Mouse (Mus musculus): ENCODE data around the gene Lck. TPM values are rescaled to one million over a fixed set of nuclear protein-coding genes. Genes with fewer than 3 reads are reported as not detected.

Gene Lck
- polyA plus RNA-seq, 1 experiment from 2014 or later, result 5.1 TPM

- Histone ChIP-seq H3K4me2 (no peak overlapping the region), H3K9ac (no peak overlapping the region), H3K27me3 (replicated peaks) (peaks cover 59% of the 10 kb centered on the region), H3K27ac (no peak overlapping the region), H3K9me3 (replicated peaks) (no peaks in the 10 kb centered on the region), H3K4me3 (no peak overlapping the region), H3K36me3 (peaks cover 18% of the 10 kb centered on the region), H3K4me1 (peaks cover 42% of the 10 kb centered on the region)
- no peak for ATAC-seq
- 58% methylated on average over 6 of the region's 6 CpGs for WGBS (ENCODE audit: insufficient replicate concordance)
Measured at GRCm38 (mm10) chr4:129511413-129512096, 61.9 kb downstream of the Lck start.

GRCm38 (mm10) chr4:129510723-129511412 is 62.6 kb downstream of the Lck start:
- Histone ChIP-seq H3K4me2 (no peak overlapping the region), H3K36me3 (peaks cover 11% of the 10 kb centered on the region; the same call in 1 of the 2 replicates), H3K9ac (no peak overlapping the region), H3K4me1 (peaks cover 42% of the 10 kb centered on the region), H3K27ac (no peak overlapping the region), H3K27me3 (replicated peaks) (peaks cover 61% of the 10 kb centered on the region), H3K4me3 (no peak overlapping the region), H3K9me3 (replicated peaks) (no peaks in the 10 kb centered on the region)
- no peak for ATAC-seq
- 67% methylated on average over 6 of the region's 6 CpGs for WGBS (ENCODE audit: insufficient replicate concordance)

GRCm38 (mm10) chr4:129509650-129510049 is 63.8 kb downstream of the Lck start:
- Histone ChIP-seq H3K27ac (no peak overlapping the region), H3K4me1 (peaks cover 34% of the 10 kb centered on the region), H3K4me3 (no peak overlapping the region), H3K27me3 (replicated peaks) (peaks cover 64% of the 10 kb centered on the region), H3K4me2 (no peak overlapping the region), H3K9me3 (replicated peaks) (no peaks in the 10 kb centered on the region), H3K9ac (no peak overlapping the region), H3K36me3 (no peaks in the 10 kb centered on the region)
- no peak for ATAC-seq
- WGBS (ENCODE audit: insufficient replicate concordance), result 47% methylated on average over 3 of the region's 3 CpGs

- Histone ChIP-seq H3K27ac (no peak overlapping the region), H3K4me1 (peaks cover 34% of the 10 kb centered on the region), H3K36me3 (no peaks in the 10 kb centered on the region), H3K9ac (no peak overlapping the region), H3K27me3 (replicated peaks) (peaks cover 60% of the 10 kb centered on the region), H3K4me3 (no peak overlapping the region), H3K4me2 (no peak overlapping the region), H3K9me3 (replicated peaks) (no peaks in the 10 kb centered on the region)
- ATAC-seq, result no peak
- 57% methylated on average over 15 of the region's 15 CpGs for WGBS (ENCODE audit: insufficient replicate concordance)
Measured at GRCm38 (mm10) chr4:129508834-129509600, 64.4 kb downstream of the Lck start.

DNA sequence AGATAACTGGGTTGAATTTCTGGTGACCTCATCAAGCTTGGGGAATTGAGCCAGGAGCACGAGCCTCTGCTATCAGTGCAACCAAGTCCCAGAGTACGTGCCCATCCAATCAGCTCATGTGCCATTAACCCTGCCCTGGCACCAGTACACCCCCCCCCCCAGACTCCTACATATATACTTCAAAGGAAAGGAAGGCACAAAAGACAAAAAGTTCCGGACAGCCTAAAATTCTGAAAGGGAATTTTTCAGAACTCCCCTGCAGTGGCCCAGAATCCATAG is 65.3 kb downstream of the Lck start:
- no peak for ATAC-seq
- no peak overlapping the region for H3K4me3 ChIP-seq
- H3K4me2 ChIP-seq, result no peak overlapping the region
- H3K4me1 ChIP-seq, result peaks cover 32% of the 10 kb centered on the region
- H3K27me3 ChIP-seq (replicated peaks), result peaks cover 57% of the 10 kb centered on the region
- no peak overlapping the region for H3K27ac ChIP-seq
- H3K9me3 ChIP-seq (replicated peaks), result no peaks in the 10 kb centered on the region
- no peak overlapping the region for H3K9ac ChIP-seq
- WGBS (ENCODE audit: insufficient replicate concordance), result 45% methylated on average over 3 of the region's 3 CpGs
- no peaks in the 10 kb centered on the region for H3K36me3 ChIP-seq

DNA sequence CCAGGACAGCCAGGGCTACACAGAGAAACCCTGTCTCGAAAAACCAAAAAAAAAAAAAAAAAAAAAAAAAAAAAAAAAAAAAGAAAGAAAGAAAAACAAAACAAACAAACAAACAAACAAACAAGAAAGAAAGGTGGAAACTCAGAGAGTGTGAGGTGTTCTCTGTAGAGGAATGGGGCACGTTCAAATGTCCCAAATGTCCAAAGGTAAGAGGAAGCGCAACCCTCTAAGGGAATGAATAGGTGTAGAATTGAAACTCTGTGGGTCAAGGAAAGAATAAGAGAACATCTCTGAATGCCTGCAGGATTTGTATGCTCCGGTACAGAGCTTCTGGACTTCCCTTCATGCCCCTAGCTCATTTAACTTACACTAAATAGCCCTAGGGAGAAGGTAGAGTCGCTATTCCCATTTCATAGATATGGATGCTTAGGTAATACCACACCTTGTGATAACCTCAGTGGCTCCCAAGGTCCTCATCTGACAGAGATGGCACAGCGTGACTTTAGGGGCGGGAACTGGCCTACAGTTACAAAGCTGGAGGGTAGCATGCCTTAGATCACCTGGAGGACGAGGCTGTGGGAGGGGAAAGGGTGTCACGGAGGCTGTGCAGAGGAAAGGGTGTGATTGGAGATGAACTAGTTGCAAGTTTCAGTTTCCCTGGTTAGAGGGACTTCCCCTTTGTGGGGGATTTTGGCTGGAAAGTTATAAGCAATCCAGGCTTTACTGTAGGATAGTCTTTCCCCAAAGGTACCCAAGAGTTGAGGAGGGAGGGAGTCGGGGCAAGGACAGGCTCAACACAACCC is 65.8 kb downstream of the Lck start:
- H3K9me3 ChIP-seq (replicated peaks), result no peaks in the 10 kb centered on the region
- 45% methylated on average over 9 of the region's 10 CpGs for WGBS (ENCODE audit: insufficient replicate concordance)
- no peak overlapping the region for H3K27ac ChIP-seq
- H3K4me2 ChIP-seq, result no peak overlapping the region
- H3K27me3 ChIP-seq (replicated peaks), result peaks cover 53% of the 10 kb centered on the region
- no peak for ATAC-seq
- H3K9ac ChIP-seq, result no peak overlapping the region
- peaks cover 32% of the 10 kb centered on the region for H3K4me1 ChIP-seq
- no peak overlapping the region for H3K4me3 ChIP-seq
- no peaks in the 10 kb centered on the region for H3K36me3 ChIP-seq

DNA sequence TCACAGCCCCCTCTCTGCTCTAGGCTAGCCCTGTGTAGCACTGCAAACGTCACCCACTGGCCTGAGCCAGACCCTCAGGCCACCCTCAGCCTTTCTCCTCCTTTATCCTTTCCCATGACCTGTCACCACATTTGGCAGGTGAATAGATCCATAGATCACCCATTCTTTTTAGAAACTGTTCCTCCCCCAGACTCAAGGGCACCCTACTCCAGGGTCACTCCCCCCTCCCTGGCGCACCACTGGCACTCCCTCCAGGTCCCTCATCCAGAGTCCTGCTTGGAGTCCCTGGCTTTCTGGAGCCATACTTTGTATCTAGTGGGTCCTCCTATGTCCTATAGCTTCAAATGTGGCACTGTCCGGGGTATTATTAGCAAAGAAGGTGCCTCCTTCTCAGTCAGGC is 67.9 kb downstream of the Lck start:
- H3K4me3 ChIP-seq, result no peak overlapping the region
- ATAC-seq, result no peak
- no peaks in the 10 kb centered on the region for H3K36me3 ChIP-seq
- H3K9ac ChIP-seq, result no peak overlapping the region
- peaks cover 32% of the 10 kb centered on the region for H3K27me3 ChIP-seq (replicated peaks)
- WGBS (ENCODE audit: insufficient replicate concordance), result 73% methylated on average over 3 of the region's 3 CpGs
- no peaks in the 10 kb centered on the region for H3K9me3 ChIP-seq (replicated peaks)
- peaks cover 50% of the 10 kb centered on the region for H3K4me1 ChIP-seq
- no peak overlapping the region for H3K27ac ChIP-seq
- H3K4me2 ChIP-seq, result no peak overlapping the region

DNA sequence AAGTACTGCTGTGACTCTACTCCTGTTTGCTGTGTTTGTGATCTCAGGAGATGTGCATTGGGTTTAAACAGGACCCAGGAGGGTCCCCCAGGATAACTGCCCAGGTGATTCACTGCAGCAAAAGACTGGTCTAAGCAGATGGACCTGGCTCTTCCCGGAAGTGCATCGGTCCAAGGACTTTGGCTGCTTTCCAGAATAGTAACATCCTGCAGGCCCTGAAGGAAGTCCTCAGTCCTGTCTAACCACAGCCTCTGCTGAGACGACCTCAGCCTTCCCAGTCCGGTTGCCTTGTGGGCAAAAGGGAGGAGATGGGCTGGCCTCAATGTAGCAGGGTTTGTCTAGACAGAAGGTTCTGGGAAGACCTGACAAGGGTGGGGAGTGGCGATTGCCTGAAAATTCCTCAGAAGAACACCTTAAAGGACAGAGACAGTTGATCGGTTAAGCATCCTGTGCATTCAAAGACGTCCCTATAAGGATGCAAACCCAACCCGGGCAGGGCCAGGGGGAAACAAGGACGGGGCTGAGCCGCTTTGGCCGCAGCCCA is 70.5 kb downstream of the Lck start:
- Histone ChIP-seq H3K27ac (no peak overlapping the region), H3K9ac (no peak overlapping the region), H3K9me3 (replicated peaks) (no peaks in the 10 kb centered on the region), H3K4me3 (no peak overlapping the region), H3K4me2 (no peak overlapping the region), H3K36me3 (no peaks in the 10 kb centered on the region), H3K27me3 (replicated peaks) (peaks cover 21% of the 10 kb centered on the region), H3K4me1 (peaks cover 62% of the 10 kb centered on the region)
- WGBS (ENCODE audit: insufficient replicate concordance), result 42% methylated on average over 11 of the region's 11 CpGs
- no peak for ATAC-seq

DNA sequence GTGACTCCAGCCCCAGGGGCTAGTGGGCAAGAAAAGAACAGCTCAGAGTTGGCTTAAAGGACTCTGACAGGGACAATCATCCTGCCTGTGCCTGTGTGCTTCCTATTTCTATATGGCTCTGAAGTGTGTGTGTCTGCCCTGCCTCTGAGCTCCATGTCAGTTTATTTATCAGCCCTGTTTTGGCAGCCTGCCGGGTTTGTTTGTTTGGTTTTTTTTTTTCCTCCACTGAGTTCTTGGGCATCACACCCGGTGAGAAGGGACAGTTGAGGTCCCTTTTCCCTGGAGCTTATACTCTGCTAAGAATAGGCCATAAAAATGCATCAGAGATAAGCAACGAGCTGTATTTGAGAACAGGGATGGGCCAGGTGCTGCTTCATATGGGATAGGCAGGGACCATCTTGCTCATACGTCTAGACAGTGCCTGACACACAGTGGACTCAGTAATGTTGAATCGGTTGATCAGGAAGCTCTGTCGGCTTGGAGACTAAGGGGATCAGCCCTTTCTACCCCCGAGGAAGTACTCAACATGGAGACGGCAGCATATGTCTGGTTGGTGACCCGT is 71.0 kb downstream of the Lck start:
- Histone ChIP-seq H3K4me3 (no peak overlapping the region), H3K4me2 (no peak overlapping the region), H3K9ac (no peak overlapping the region), H3K36me3 (no peaks in the 10 kb centered on the region), H3K27me3 (replicated peaks) (peaks cover 24% of the 10 kb centered on the region), H3K27ac (no peak overlapping the region), H3K9me3 (replicated peaks) (no peaks in the 10 kb centered on the region), H3K4me1 (peaks cover 61% of the 10 kb centered on the region)
- 33% methylated on average over 9 of the region's 9 CpGs for WGBS (ENCODE audit: insufficient replicate concordance)
- no peak for ATAC-seq

- 2% methylated on average over 46 of the region's 49 CpGs for WGBS (ENCODE audit: insufficient replicate concordance)
- Histone ChIP-seq H3K36me3 (no peaks in the 10 kb centered on the region), H3K9ac (peak overlapping the region; percentile 69), H3K27ac (peak overlapping the region; percentile 82), H3K4me3 (peak overlapping the region; percentile 61), H3K4me2 (peak overlapping the region; percentile 97), H3K4me1 (peaks cover 75% of the 10 kb centered on the region), H3K9me3 (replicated peaks) (no peaks in the 10 kb centered on the region), H3K27me3 (replicated peaks) (peaks cover 34% of the 10 kb centered on the region)
- ATAC-seq, result peak; percentile 81
Measured at GRCm38 (mm10) chr4:129500607-129501566, 72.6 kb downstream of the Lck start.
